Mouse (Mus musculus): ENCODE results near the gene Nell2.

DNA sequence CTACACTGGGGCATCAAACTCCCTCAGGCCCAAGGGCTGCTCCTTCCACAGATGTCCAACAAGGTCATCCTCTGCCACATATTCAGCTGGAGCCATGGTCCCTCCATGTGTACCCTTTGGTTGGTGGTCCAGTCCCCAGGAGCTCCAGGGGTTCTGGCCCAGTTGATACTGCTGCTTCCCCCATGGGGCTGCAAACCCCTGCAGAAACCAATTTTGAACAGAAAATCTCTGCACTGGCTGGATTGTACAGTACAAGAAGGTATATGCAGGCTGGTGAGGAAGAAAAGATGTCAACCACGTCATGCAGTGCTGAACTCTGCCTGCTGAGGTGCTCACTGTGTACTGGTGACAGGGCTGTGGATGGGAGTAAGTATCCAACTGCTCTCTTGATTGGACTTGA is 92.1 kb downstream of the Nell2 start:
- TF ChIP-seq CTCF (IDR thresholded peaks at IDR 0.05; ENCODE audit: insufficient read depth, low read depth, low read length) (no peak), POLR2A (IDR thresholded peaks at IDR 0.05; ENCODE audit: insufficient read depth, low read depth, low read length) (no peak)

Measured in olfactory bulb, adult 2 months (tissue).